19 mouse cellular contexts compared by ENCODE assay signal in the genomic region with DNA sequence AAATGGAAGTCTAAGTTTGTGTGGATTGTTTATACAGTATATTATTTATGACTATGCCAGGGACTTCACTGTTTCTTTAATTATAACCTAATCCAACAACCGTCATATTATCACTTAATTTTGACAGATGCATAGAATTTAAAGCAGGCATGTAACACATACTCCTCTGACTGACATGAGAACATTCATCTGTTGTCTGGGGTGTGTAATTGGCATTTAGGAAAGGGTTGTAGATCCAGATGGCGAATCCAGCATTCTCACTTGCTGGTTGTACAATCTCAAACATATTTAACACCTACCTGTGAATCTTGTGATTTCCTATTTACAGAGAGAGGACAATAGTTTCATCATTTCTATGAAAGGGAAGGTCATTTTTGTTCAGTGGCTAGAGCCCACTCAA. TPM values are rescaled to one million over a fixed set of nuclear protein-coding genes. Genes with fewer than 3 reads are reported as not detected.
DNase-seq lines count a peak whose midpoint lies in the region; ATAC-seq lines count a peak whose summit lies in the region.
"Had no signal": no experiment of that assay in that cellular context is flagged by ENCODE, and none has a peak within 500 bp of the region (broad histone marks: within the 10 kb centered on the region; RNA-seq: fewer than 3 reads in every experiment).

No protein-coding gene starts in this region.

- H3K36me3 ChIP-seq in forebrain, embryonic 14.5 days (ENCODE audit: control insufficient read depth, insufficient read depth, low read length) = no peaks in the 10 kb centered on the region
- no peaks in the 10 kb centered on the region for H3K36me3 ChIP-seq in forebrain, embryonic 11.5 days (ENCODE audit: control insufficient read depth, insufficient read depth, low read length)
- H3K36me3 ChIP-seq in midbrain, embryonic 11.5 days (ENCODE audit: control insufficient read depth, insufficient read depth, low read length) = no peaks in the 10 kb centered on the region
- H3K36me3 ChIP-seq in midbrain, embryonic 10.5 days = no peaks in the 10 kb centered on the region
- no peaks in the 10 kb centered on the region for H3K36me3 ChIP-seq in forebrain, embryonic 16.5 days (ENCODE audit: control insufficient read depth, insufficient read depth)
- H3K36me3 ChIP-seq: embryonic facial prominence, embryonic 13.5 days; embryonic facial prominence, embryonic 15.5 days had no signal

- no peaks in the 10 kb centered on the region for H3K9me3 ChIP-seq in forebrain, embryonic 14.5 days (replicated peaks; ENCODE audit: control insufficient read depth, low read length)
- no peaks in the 10 kb centered on the region for H3K9me3 ChIP-seq in forebrain, embryonic 11.5 days (ENCODE audit: control insufficient read depth, low read length)
- no peaks in the 10 kb centered on the region for H3K9me3 ChIP-seq in midbrain, embryonic 11.5 days (ENCODE audit: control insufficient read depth, low read length)
- no peaks in the 10 kb centered on the region for H3K9me3 ChIP-seq in midbrain, embryonic 10.5 days (replicated peaks)
- no peaks in the 10 kb centered on the region for H3K9me3 ChIP-seq in forebrain, embryonic 16.5 days (ENCODE audit: control insufficient read depth, low read length)
- H3K9me3 ChIP-seq: embryonic facial prominence, embryonic 13.5 days; embryonic facial prominence, embryonic 15.5 days had no signal

- H3K9ac ChIP-seq in forebrain, embryonic 14.5 days (ENCODE audit: low read length) = no peak overlapping the region
- H3K9ac ChIP-seq in forebrain, embryonic 11.5 days (ENCODE audit: low read length) = no peak overlapping the region
- H3K9ac ChIP-seq in midbrain, embryonic 11.5 days (ENCODE audit: low read length) = no peak overlapping the region
- H3K9ac ChIP-seq in forebrain, embryonic 16.5 days (replicated peaks; ENCODE audit: low read depth, low read length) = no peak overlapping the region
- H3K9ac ChIP-seq: embryonic facial prominence, embryonic 13.5 days; embryonic facial prominence, embryonic 15.5 days had no signal

- no peak overlapping the region for H3K27ac ChIP-seq in forebrain, embryonic 14.5 days (ENCODE audit: low read depth, low read length)
- no peak overlapping the region for H3K27ac ChIP-seq in forebrain, embryonic 11.5 days (ENCODE audit: low read depth, low read length)
- H3K27ac ChIP-seq in midbrain, embryonic 11.5 days (ENCODE audit: low read depth, low read length) = no peak overlapping the region
- H3K27ac ChIP-seq in midbrain, embryonic 10.5 days (replicated peaks) = no peak overlapping the region
- H3K27ac ChIP-seq in forebrain, embryonic 16.5 days (ENCODE audit: low read length) = no peak overlapping the region
- H3K27ac ChIP-seq: embryonic facial prominence, embryonic 13.5 days; embryonic facial prominence, embryonic 15.5 days had no signal

- no peak overlapping the region for H3K4me3 ChIP-seq in forebrain, embryonic 14.5 days (ENCODE audit: low read depth, low read length)
- H3K4me3 ChIP-seq in forebrain, embryonic 11.5 days (ENCODE audit: low read depth, low read length) = no peak overlapping the region
- H3K4me3 ChIP-seq in midbrain, embryonic 11.5 days (ENCODE audit: low read depth, low read length) = no peak overlapping the region
- H3K4me3 ChIP-seq in midbrain, embryonic 10.5 days = no peak overlapping the region
- no peak overlapping the region for H3K4me3 ChIP-seq in forebrain, embryonic 16.5 days (replicated peaks; ENCODE audit: low read length)
- H3K4me3 ChIP-seq: embryonic facial prominence, embryonic 13.5 days; embryonic facial prominence, embryonic 15.5 days; erythroblast, embryonic 14.5 days had no signal

- no peak overlapping the region for H3K4me2 ChIP-seq in forebrain, embryonic 14.5 days (ENCODE audit: low read length)
- H3K4me2 ChIP-seq in forebrain, embryonic 11.5 days (ENCODE audit: low read depth, low read length, severe bottlenecking) = no peak overlapping the region
- no peak overlapping the region for H3K4me2 ChIP-seq in midbrain, embryonic 11.5 days
- no peak overlapping the region for H3K4me2 ChIP-seq in forebrain, embryonic 16.5 days (ENCODE audit: low read length)
- H3K4me2 ChIP-seq: embryonic facial prominence, embryonic 13.5 days; embryonic facial prominence, embryonic 15.5 days had no signal

- peak; percentile 86 for ATAC-seq in forebrain, embryonic 14.5 days
- no peak for ATAC-seq in forebrain, embryonic 11.5 days (replicated peaks; ENCODE audit: low FRiP score)
- ATAC-seq in midbrain, embryonic 11.5 days (ENCODE audit: low FRiP score) = no peak
- ATAC-seq in forebrain, embryonic 16.5 days = peak; percentile 69

- H3K27me3 ChIP-seq in forebrain, embryonic 14.5 days (replicated peaks; ENCODE audit: control insufficient read depth, insufficient read depth, low read length) = no peaks in the 10 kb centered on the region
- no peaks in the 10 kb centered on the region for H3K27me3 ChIP-seq in forebrain, embryonic 11.5 days (ENCODE audit: control insufficient read depth, insufficient read depth, low read length)
- H3K27me3 ChIP-seq in midbrain, embryonic 11.5 days (ENCODE audit: control insufficient read depth, insufficient read depth, low read length) = no peaks in the 10 kb centered on the region
- no peaks in the 10 kb centered on the region for H3K27me3 ChIP-seq in midbrain, embryonic 10.5 days (ENCODE audit: low read depth, poor library complexity, severe bottlenecking)
- no peaks in the 10 kb centered on the region for H3K27me3 ChIP-seq in forebrain, embryonic 16.5 days (replicated peaks; ENCODE audit: control insufficient read depth, insufficient read depth, low read length)
- H3K27me3 ChIP-seq: embryonic facial prominence, embryonic 13.5 days; embryonic facial prominence, embryonic 15.5 days had no signal

- peak; percentile 54 for DNase-seq in forebrain, embryonic 14.5 days (ENCODE audit: low spot score)
- no peak for DNase-seq in forebrain, embryonic 11.5 days (ENCODE audit: low spot score)
- DNase-seq in midbrain, embryonic 11.5 days (ENCODE audit: low spot score, missing footprints) = peak; percentile 61
- no peak for DNase-seq in midbrain, embryonic 10.5 days (ENCODE audit: low spot score)
- no peak for DNase-seq in cerebellum, adult 18-20 months
- no peak for DNase-seq in kidney, adult 11 months
- DNase-seq: adrenal gland, adult 2 months; adrenal gland, postnatal 10 days; adrenal gland, postnatal 25 days; cerebellum, adult 11-12 months; cerebellum, adult 8-10 months; cerebellum, adult 9-11 months; cerebellum, postnatal 14 days; cerebellum, postnatal 36 days; embryo, embryonic 11 days had no signal

- WGBS in forebrain, embryonic 14.5 days = 64% methylated on average over 2 of the region's 2 CpGs
- WGBS in forebrain, embryonic 11.5 days = 88% methylated on average over 2 of the region's 2 CpGs
- 86% methylated on average over 2 of the region's 2 CpGs for WGBS in midbrain, embryonic 11.5 days
- WGBS in midbrain, embryonic 10.5 days = 80% methylated on average over 2 of the region's 2 CpGs
- 52% methylated on average over 2 of the region's 2 CpGs for WGBS in forebrain, embryonic 16.5 days

- no peaks in the 10 kb centered on the region for H3K4me1 ChIP-seq in forebrain, embryonic 14.5 days (ENCODE audit: control insufficient read depth, insufficient read depth, low read length)
- no peaks in the 10 kb centered on the region for H3K4me1 ChIP-seq in forebrain, embryonic 11.5 days (replicated peaks; ENCODE audit: control insufficient read depth, insufficient read depth, low read length)
- no peaks in the 10 kb centered on the region for H3K4me1 ChIP-seq in midbrain, embryonic 11.5 days (ENCODE audit: control insufficient read depth, insufficient read depth, low read length)
- H3K4me1 ChIP-seq in midbrain, embryonic 10.5 days = no peaks in the 10 kb centered on the region
- no peaks in the 10 kb centered on the region for H3K4me1 ChIP-seq in forebrain, embryonic 16.5 days (replicated peaks; ENCODE audit: control insufficient read depth, insufficient read depth, low read length)
- H3K4me1 ChIP-seq: embryonic facial prominence, embryonic 13.5 days; embryonic facial prominence, embryonic 15.5 days had no signal

RNA-seq across cellular contexts. Expression of a gene that starts 50.8 kb away (rescaled TPM):
- 158 and 215 TPM in 2 replicates for polyA plus RNA-seq in forebrain, embryonic 14.5 days (2014; fragmentation: Nextera tagmentation; extraction: Ambion mirVana)
- polyA plus RNA-seq in forebrain, embryonic 11.5 days (2014; fragmentation: Nextera tagmentation; extraction: Ambion mirVana) = 133 and 134 TPM in 2 replicates
- polyA plus RNA-seq in midbrain, embryonic 11.5 days (2014; fragmentation: Nextera tagmentation; extraction: Ambion mirVana) = 157 and 166 TPM in 2 replicates
- 107 and 133 TPM in 2 replicates for polyA plus RNA-seq in midbrain, embryonic 10.5 days (2016; fragmentation: Nextera tagmentation; extraction: Ambion mirVana)
- 287 and 288 TPM in 2 replicates for polyA plus RNA-seq in forebrain, embryonic 16.5 days (2015; fragmentation: Nextera tagmentation; extraction: Ambion mirVana)

Comparison
In these comparisons a context has a peak if more than half of its experiments do, and no peak if none do; other contexts are left out.
1. ATAC-seq: peak in forebrain, embryonic 14.5 days (single experiment) and forebrain, embryonic 16.5 days (single experiment); none in forebrain, embryonic 11.5 days (single experiment) and midbrain, embryonic 11.5 days (single experiment).
2. DNase-seq: peak in forebrain, embryonic 14.5 days (single experiment) and midbrain, embryonic 11.5 days (single experiment); none in forebrain, embryonic 11.5 days (single experiment), midbrain, embryonic 10.5 days (single experiment), cerebellum, adult 18-20 months (0 of 2) and kidney, adult 11 months (single experiment).